Mouse (Mus musculus) lung, postnatal 0 days (tissue): ENCODE results near the gene Esr2. TPM values are rescaled to one million over a fixed set of nuclear protein-coding genes. Genes with fewer than 3 reads are reported as not detected.
A peak's percentile ranks its signal among the peaks of the same experiment; 100 is the strongest.

ENCODE experiments used
- ATAC-seq: fragments of 200-750 bp; cut with Nextera tagmentation; 2 replicates; pipeline ENCODE4 v1.8.0; 2017; ENCODE audit warnings: moderate library complexity
- DNase-seq: peaks from one replicate; pipeline ENCODE4 v3.0.0-alpha.2; 2016; ENCODE audit warnings: low spot score
- H3K27ac ChIP-seq: fragments of 300-500 bp; sonication (generic); 2 replicates; pipeline ENCODE4 v1.5.1; 2014; ENCODE audit warnings: antibody characterized with exemption, mild to moderate bottlenecking, low read length, mixed read lengths
- H3K27me3 ChIP-seq: fragments of 300-500 bp; sonication (generic); replicated peaks from 2 replicates; pipeline ENCODE4 v1.6.1; 2014; ENCODE audit warnings: low read length, mixed read lengths; ENCODE audit not compliant: insufficient read depth
- H3K36me3 ChIP-seq: fragments of 300-500 bp; sonication (generic); 2 replicates; pipeline ENCODE4 v1.6.1; 2014; ENCODE audit warnings: low read length, mixed read lengths; ENCODE audit not compliant: insufficient read depth
- H3K4me1 ChIP-seq: fragments of 300-500 bp; sonication (generic); 2 replicates; pipeline ENCODE4 v1.6.1; 2014; ENCODE audit warnings: antibody characterized with exemption, low read depth, low read length, mixed read lengths; ENCODE audit not compliant: insufficient read depth
- H3K4me2 ChIP-seq: fragments of 300-500 bp; sonication (generic); replicated peaks from 2 replicates; pipeline ENCODE4 v1.6.1; 2014; ENCODE audit warnings: low read depth, mild to moderate bottlenecking, low read length, moderate library complexity, mixed read lengths
- H3K4me3 ChIP-seq: fragments of 300-500 bp; sonication (generic); 2 replicates; pipeline ENCODE4 v1.5.1; 2014; ENCODE audit warnings: low read depth, low read length
- H3K9ac ChIP-seq: fragments of 300-500 bp; sonication (generic); replicated peaks from 2 replicates; pipeline ENCODE4 v1.6.1; 2014; ENCODE audit warnings: low read depth, mild to moderate bottlenecking
- H3K9me3 ChIP-seq: fragments of 300-500 bp; sonication (generic); 2 replicates; pipeline ENCODE4 v1.6.1; 2016; ENCODE audit warnings: low read length, mixed read lengths
- CTCF ChIP-seq: IDR thresholded peaks from 2 replicates; pipeline ENCODE4 v1.5.1; 2016; ENCODE audit warnings: antibody characterized with exemption, mild to moderate bottlenecking
- EP300 ChIP-seq: IDR thresholded peaks from 2 replicates; pipeline ENCODE4 v1.6.1; 2016; ENCODE audit warnings: antibody characterized with exemption, mild to moderate bottlenecking, control low read depth
- WGBS: fragments of 180-500 bp; shearing (Covaris S2); extraction: QIAGEN DNeasy Blood & Tissue Kit; methylation state at CpG from one replicate; pipeline ENCODE4 v1.1.7; 2014; 5-methylcytosine and 5-hydroxymethylcytosine counted together
- polyA plus RNA-seq: library from polyadenylated mRNA; unstranded; fragments of >200 nt; fragmentation: Nextera tagmentation; extraction: Ambion mirVana; gene quantifications from 2 replicates; pipeline ENCODE4 v1.2.1, GENCODE M21; 2015

Gene Esr2
- polyA plus RNA-seq, 1 experiment from 2014 or later: 0.81 TPM

DNA sequence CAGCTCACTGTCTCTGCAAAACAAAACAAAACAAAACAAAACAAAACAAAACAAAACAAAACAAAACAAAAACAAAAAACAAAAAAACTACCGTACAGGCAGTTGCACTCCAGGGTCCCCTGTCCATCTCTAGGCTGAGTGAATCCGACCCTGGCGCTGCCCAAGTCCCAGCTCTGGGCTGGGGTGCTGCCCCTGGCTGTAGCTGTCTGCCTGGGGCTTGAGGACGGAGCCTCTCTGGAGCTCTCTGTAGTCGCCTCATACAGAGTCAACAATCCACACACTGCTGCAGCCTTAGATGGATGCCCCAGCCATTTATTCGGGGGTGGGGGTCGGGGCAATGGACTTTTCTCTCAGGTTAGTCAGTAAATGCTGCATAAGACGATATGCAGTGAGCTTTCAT lies 20.0 kb upstream of the Esr2 start:
- Histone ChIP-seq H3K9me3 (no peaks in the 10 kb centered on the region), H3K4me1 (peaks cover 4% of the 10 kb centered on the region; the same call in 1 of the 2 replicates), H3K4me2 (peak overlapping the region; percentile 74), H3K4me3 (0 out of 2 replicates have a peak overlapping the region, but pooled peaks have one; percentile 22), H3K27ac (no peak overlapping the region), H3K27me3 (no peaks in the 10 kb centered on the region), H3K9ac (no peak overlapping the region), H3K36me3 (no peaks in the 10 kb centered on the region)
- no peak for ATAC-seq
- no peak for DNase-seq
- 44% methylated on average over 8 of the region's 8 CpGs for WGBS
- TF ChIP-seq EP300 (no peak), CTCF (no peak)

DNA sequence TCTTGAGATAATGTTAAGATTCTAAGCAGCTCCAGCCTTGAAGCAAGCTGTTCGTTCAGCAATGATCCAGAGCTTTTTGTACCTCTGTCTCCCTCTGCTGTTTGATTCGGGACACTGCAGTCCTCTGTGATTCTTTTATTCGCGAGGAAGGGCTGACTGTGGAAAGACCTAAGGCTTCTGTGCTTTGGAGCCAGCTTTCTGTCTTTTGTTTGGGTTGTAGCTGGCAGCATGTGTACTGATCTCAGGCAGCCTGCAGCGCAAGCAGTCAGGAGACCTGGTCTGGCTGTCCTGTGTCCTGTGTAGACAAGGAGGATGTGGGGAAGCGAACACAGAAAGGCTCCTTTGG lies 19.6 kb upstream of the Esr2 start:
- Histone ChIP-seq H3K9me3 (no peaks in the 10 kb centered on the region), H3K4me3 (peak overlapping the region; percentile 22; the same call in 1 of the 2 replicates), H3K27me3 (no peaks in the 10 kb centered on the region), H3K4me2 (peak overlapping the region; percentile 74), H3K27ac (peak overlapping the region; percentile 51; the same call in 1 of the 2 replicates), H3K9ac (no peak overlapping the region; the same call in 1 of the 2 replicates), H3K36me3 (no peaks in the 10 kb centered on the region), H3K4me1 (peaks cover 4% of the 10 kb centered on the region; the same call in 1 of the 2 replicates)
- 8% methylated on average over 6 of the region's 6 CpGs for WGBS
- TF ChIP-seq CTCF: peak; percentile 89
- TF ChIP-seq EP300: no peak
- DNase-seq: peak; percentile 90
- ATAC-seq: peak; percentile 73

DNA sequence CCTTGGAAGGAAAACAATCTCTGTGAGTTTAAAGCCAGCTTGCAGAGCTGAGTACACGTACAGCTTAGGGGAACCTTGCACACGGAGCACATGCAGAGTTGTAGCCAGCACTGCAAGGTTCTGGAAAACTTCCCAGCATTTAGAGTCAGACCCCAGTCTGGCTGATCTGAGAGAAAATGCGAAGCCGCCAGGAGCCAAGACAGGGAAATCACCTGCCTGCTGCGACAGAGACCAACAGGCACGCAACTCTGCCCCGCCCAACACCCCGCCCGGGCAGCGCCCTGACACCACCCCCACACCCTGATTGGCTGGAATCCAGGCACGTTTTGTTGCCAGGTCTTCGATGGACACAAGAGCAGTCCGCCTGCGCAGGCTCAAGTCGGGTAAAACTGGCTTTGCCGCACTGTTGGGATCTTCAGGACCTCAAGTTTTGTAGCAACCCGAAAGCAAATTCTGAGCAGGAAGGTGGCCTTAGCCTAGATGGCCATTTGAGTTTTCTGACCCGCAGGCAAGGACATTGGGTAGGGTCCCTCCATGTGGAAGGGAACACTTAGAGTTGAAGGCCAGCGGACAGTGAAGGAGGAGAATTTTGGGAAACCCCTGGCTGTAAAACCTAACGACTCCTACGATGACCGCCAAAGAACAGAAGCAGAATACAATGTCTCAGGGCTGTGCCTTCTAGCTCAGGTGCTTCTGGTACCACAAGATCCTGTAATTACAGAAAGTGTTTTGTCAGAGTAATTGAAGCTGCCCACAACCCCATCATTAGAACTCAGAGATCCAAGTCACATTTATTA lies 19.1 kb upstream of the Esr2 start:
- H3K27me3 ChIP-seq: no peaks in the 10 kb centered on the region
- peak; percentile 88 for DNase-seq
- H3K4me2 ChIP-seq: peak overlapping the region; percentile 74
- no peaks in the 10 kb centered on the region for H3K9me3 ChIP-seq
- peak overlapping the region; percentile 22 for H3K4me3 ChIP-seq
- peak overlapping the region; percentile 51 for H3K27ac ChIP-seq
- no peaks in the 10 kb centered on the region for H3K36me3 ChIP-seq
- TF ChIP-seq EP300: no peak
- no peak for TF ChIP-seq CTCF
- peaks cover 4% of the 10 kb centered on the region; the same call in 1 of the 2 replicates for H3K4me1 ChIP-seq
- no peak overlapping the region; the same call in 1 of the 2 replicates for H3K9ac ChIP-seq
- under 1% methylated on average over 22 of the region's 22 CpGs for WGBS
- peak; percentile 92 for ATAC-seq

- H3K27ac ChIP-seq: no peak overlapping the region
- no peak overlapping the region for H3K4me3 ChIP-seq
- peaks cover 4% of the 10 kb centered on the region; the same call in 1 of the 2 replicates for H3K4me1 ChIP-seq
- H3K36me3 ChIP-seq: no peaks in the 10 kb centered on the region
- no peaks in the 10 kb centered on the region for H3K27me3 ChIP-seq
- ATAC-seq (peak; percentile 23; the same call in 1 of the 2 replicates), DNase-seq (peak; percentile 82)
- H3K4me2 ChIP-seq: no peak overlapping the region
- WGBS: 23% methylated on average over 3 of the region's 3 CpGs
- H3K9ac ChIP-seq: no peak overlapping the region
- no peaks in the 10 kb centered on the region for H3K9me3 ChIP-seq
- TF ChIP-seq EP300: no peak
- no peak; the same call in 1 of the 2 replicates for TF ChIP-seq CTCF
Observed at GRCm38 (mm10) chr12:76194526-76194925, 17.5 kb upstream of the Esr2 start.

DNA sequence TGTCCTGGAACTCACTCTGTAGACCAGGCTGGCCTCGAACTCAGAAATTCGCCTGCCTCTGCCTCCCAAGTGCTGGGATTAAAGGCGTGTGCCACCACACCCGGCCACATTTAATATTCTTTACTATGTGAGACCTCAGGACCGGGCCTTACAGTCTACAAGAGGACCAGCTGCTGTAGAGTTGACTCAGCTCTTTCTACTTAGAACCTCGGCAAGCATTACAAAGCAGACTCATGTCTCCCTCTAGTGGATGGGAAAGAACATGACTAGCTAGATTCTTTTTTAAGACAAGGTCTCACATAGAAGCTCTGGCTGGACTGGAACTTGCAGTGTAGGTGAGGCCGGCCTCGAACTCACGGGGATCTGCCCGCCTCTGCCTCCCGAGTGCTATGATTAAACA lies 13.9 kb upstream of the Esr2 start:
- Histone ChIP-seq H3K9ac (no peak overlapping the region), H3K4me3 (no peak overlapping the region), H3K36me3 (no peaks in the 10 kb centered on the region), H3K27me3 (no peaks in the 10 kb centered on the region), H3K4me2 (no peak overlapping the region), H3K9me3 (no peaks in the 10 kb centered on the region), H3K27ac (no peak overlapping the region), H3K4me1 (no peaks in the 10 kb centered on the region)
- 43% methylated on average over 11 of the region's 11 CpGs for WGBS
- TF ChIP-seq EP300: no peak
- peak; percentile 87 for TF ChIP-seq CTCF
- peak; percentile 65 for ATAC-seq
- DNase-seq: peak; percentile 95

DNA sequence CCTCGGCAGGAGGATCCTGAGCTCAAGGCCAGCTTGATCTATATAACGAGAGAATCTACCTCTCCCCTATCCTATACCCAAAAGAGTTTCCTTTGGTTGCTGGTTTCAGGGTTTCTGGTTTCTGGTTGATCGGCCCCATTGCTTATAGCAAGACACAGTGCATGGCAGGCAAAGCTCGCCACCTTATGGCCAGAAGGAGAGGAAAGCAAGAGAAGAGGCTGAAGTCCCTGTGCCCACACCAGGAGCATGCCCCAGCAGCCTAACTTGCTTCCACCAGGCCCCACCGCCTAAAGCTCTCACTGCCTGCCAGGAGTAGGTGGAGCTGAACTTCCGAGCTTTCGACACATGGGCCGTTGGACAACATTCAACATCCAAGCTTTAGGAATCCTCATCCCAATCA lies 10.8 kb upstream of the Esr2 start:
- 28% methylated on average over 8 of the region's 8 CpGs for WGBS
- Histone ChIP-seq H3K4me3 (no peak overlapping the region), H3K27me3 (no peaks in the 10 kb centered on the region), H3K9me3 (no peaks in the 10 kb centered on the region), H3K36me3 (no peaks in the 10 kb centered on the region), H3K4me2 (no peak overlapping the region), H3K9ac (no peak overlapping the region), H3K4me1 (no peaks in the 10 kb centered on the region), H3K27ac (no peak overlapping the region)
- ATAC-seq: peak; percentile 43; the same call in 1 of the 2 replicates
- peak; percentile 60 for DNase-seq
- TF ChIP-seq CTCF (peak; percentile 73), EP300 (no peak)
